Mouse (Mus musculus) E14TG2a.4 (cell line): ENCODE measurements around the gene Lama5.

ENCODE experiments used
- CTCF ChIP-seq: conservative IDR thresholded peaks from 2 replicates; pipeline ENCODE4 v1.5.1; 2014; ENCODE audit warnings: low read length
- NANOG ChIP-seq: IDR thresholded peaks from 2 replicates; pipeline ENCODE4 v1.6.1; 2014; ENCODE audit warnings: borderline replicate concordance, low read length, mixed read lengths
- POU5F1 ChIP-seq: IDR thresholded peaks from 2 replicates; pipeline ENCODE4 v1.6.1; 2014; ENCODE audit warnings: low read length, borderline replicate concordance

GRCm38 (mm10) chr2:180251838-180252237, 26.2 kb upstream of the Lama5 start:
- TF ChIP-seq CTCF (no peak), POU5F1 (no peak), NANOG (no peak)
